Mouse (Mus musculus): Measurements from ENCODE around the gene Gm10644.

Gene Gm10644

GRCm38 (mm10) chr8:83898456-83898855 is 56.5 kb downstream of the Gm10644 start:
- peak; percentile 18 for DNase-seq (ENCODE audit: low spot score)

GRCm38 (mm10) chr8:83897211-83897610 is 57.8 kb downstream of the Gm10644 start:
- DNase-seq (ENCODE audit: low spot score), result peak; percentile 39

DNA sequence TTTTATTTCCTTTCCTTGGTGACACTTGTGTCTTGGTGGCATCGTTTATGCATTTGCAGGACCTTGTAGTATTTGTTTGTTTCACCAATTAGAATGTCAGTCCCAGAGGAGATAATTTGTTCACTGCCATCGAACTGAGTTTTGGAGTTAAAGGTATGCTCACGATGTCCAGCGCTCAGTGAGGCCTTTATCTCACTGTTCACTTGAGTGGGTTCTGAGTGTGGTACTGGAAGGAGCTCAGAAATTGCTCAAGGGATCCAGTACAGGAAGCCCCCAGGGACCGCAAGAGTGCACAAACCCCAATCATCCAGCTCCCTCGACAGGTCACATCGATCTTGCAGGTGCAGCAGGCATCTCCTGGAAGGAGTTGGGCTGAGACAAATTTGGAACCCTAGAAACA is 58.5 kb downstream of the Gm10644 start:
- DNase-seq (ENCODE audit: low spot score), result no peak

- peak; percentile 26 for DNase-seq (ENCODE audit: low spot score)
Measured at GRCm38 (mm10) chr8:83895894-83896293, 59.1 kb downstream of the Gm10644 start.

DNA sequence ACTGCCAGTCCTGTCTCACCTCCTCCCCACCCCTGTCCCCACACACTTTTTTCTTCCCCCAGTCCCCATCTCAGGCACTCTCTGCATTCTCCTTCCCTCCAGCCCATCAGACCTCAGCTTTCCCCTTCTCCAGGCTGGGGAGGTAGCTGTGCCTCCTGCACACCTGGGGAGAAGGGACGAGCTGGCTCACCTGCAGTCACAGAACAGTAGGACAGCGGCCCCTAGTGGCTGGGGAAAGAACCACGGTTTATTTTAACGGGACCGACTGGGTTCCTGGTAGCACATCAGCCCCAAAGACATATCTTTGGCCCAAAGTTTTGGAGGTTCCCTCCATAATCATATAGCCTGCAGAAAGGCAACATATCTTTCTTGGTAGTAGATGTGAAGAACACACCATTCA is 61.1 kb downstream of the Gm10644 start:
- peak; percentile 84 for DNase-seq (ENCODE audit: low spot score)

- DNase-seq (ENCODE audit: low spot score), result no peak
Measured at GRCm38 (mm10) chr8:83892061-83892460, 62.9 kb downstream of the Gm10644 start.

DNA sequence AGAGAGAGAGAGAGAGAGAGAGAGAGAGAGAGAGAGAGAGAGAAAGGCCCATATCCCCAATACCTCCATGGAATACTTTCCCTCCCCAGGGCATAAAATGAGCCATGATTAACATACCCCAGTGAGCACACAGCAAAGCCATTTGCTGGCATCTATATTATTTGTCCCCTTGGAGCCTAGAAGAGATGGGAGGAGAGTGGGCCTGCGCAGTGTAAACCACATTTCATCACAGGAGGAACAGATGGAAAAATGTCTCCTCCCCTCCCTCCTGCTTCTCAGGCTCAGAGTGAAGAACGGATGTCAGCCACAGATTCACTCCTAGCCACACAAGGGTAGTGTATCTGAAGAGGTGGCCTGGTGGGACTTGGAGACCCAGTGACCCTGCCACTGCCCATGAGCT is 66.6 kb downstream of the Gm10644 start:
- no peak for DNase-seq (ENCODE audit: low spot score)

Measured in urinary bladder, postnatal 14 days (tissue).